Mouse (Mus musculus): ENCODE measurements around the gene Pkd2.
"Not testable (repeated sequence)": the region's sequence is repeated elsewhere in the genome, so short reads cannot be mapped to it uniquely, and the experiment has no call there.

The Pkd2 gene

GRCm38 (mm10) chr5:104458832-104459705, at the start of gene Pkd2:
Gene Pkd2 (plus strand): TSS chr5:104459450.
- peak; percentile 7 to 22 for DNase-seq

GRCm38 (mm10) chr5:104415999-104416398, 43.3 kb upstream of the Pkd2 start:
- DNase-seq = no peak

- DNase-seq = no peak
Measured at GRCm38 (mm10) chr5:104417028-104417427, 42.2 kb upstream of the Pkd2 start.

- DNase-seq = no peak
Measured at GRCm38 (mm10) chr5:104417721-104418120, 41.5 kb upstream of the Pkd2 start.

- no peak for DNase-seq
Measured at GRCm38 (mm10) chr5:104422039-104422438, 37.2 kb upstream of the Pkd2 start.

GRCm38 (mm10) chr5:104423861-104424260, 35.4 kb upstream of the Pkd2 start:
- no peak for DNase-seq

- DNase-seq = peak in 1 of 2 experiments; percentile 4
Measured at GRCm38 (mm10) chr5:104425949-104426348, 33.3 kb upstream of the Pkd2 start.

GRCm38 (mm10) chr5:104432886-104433285, 26.4 kb upstream of the Pkd2 start:
- DNase-seq = peak in 1 of 2 experiments; percentile 5

GRCm38 (mm10) chr5:104433968-104434565, 25.2 kb upstream of the Pkd2 start:
- no peak for DNase-seq

- no peak for DNase-seq
Measured at GRCm38 (mm10) chr5:104434835-104435301, 24.4 kb upstream of the Pkd2 start, which contains the start of gene Spp1. Gene Spp1 (plus strand): TSS chr5:104435118.

GRCm38 (mm10) chr5:104436406-104437076, 22.7 kb upstream of the Pkd2 start:
- no peak for DNase-seq

- DNase-seq = no peak
Measured at GRCm38 (mm10) chr5:104442396-104442795, 16.9 kb upstream of the Pkd2 start.

- DNase-seq = no peak
Measured at GRCm38 (mm10) chr5:104442850-104443249, 16.4 kb upstream of the Pkd2 start.

GRCm38 (mm10) chr5:104446156-104446555, 13.1 kb upstream of the Pkd2 start:
- DNase-seq = peak in 1 of 2 experiments; percentile 13

- DNase-seq = not testable (repeated sequence)
Measured at GRCm38 (mm10) chr5:104448346-104448745, 10.9 kb upstream of the Pkd2 start.

- DNase-seq = no peak
Measured at GRCm38 (mm10) chr5:104449491-104449890, 9.8 kb upstream of the Pkd2 start.

- DNase-seq = no peak
Measured at GRCm38 (mm10) chr5:104453075-104453474, 6.2 kb upstream of the Pkd2 start.

GRCm38 (mm10) chr5:104454564-104454963, 4.7 kb upstream of the Pkd2 start:
- no peak for DNase-seq

GRCm38 (mm10) chr5:104459706-104460455, 631 bp downstream of the Pkd2 start:
- DNase-seq = no peak

GRCm38 (mm10) chr5:104460456-104460838, 1.2 kb downstream of the Pkd2 start:
- DNase-seq = no peak

GRCm38 (mm10) chr5:104460856-104461255, 1.6 kb downstream of the Pkd2 start:
- no peak for DNase-seq

GRCm38 (mm10) chr5:104465279-104465678, 6.0 kb downstream of the Pkd2 start:
- no peak for DNase-seq

- DNase-seq = no peak
Measured at GRCm38 (mm10) chr5:104465731-104466130, 6.5 kb downstream of the Pkd2 start.

Measured in spleen, adult 18-20 months (tissue).